Mouse (Mus musculus): ENCODE measurements around the gene Tff2. TPM values are rescaled to one million over a fixed set of nuclear protein-coding genes. Genes with fewer than 3 reads are reported as not detected.

The Tff2 gene
- polyA plus RNA-seq, 3 experiments from 2014 or later = not detected

GRCm38 (mm10) chr17:31134913-31135312 lies 9.2 kb downstream of the Tff2 start:
- no peak for ATAC-seq

DNA sequence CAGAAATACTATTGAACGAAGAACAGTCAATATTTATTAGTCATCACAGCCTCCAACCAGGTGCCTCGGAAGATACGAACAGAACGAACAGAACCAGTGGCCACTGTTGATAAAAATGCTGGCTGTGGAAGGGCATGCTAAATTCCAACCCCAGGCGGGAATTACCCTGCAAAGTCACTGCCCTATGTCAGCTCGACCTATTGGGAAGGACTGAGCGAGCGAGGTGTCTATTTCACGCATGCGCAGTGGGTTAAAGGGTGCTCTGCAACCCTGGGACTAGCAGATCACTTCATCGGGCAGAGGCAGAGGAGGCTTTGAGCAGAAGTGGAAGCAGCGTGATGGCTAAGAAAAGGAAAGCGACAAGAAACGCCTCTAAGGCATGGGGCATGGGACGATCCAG lies 10.3 kb downstream of the Tff2 start:
- no peak for ATAC-seq

DNA sequence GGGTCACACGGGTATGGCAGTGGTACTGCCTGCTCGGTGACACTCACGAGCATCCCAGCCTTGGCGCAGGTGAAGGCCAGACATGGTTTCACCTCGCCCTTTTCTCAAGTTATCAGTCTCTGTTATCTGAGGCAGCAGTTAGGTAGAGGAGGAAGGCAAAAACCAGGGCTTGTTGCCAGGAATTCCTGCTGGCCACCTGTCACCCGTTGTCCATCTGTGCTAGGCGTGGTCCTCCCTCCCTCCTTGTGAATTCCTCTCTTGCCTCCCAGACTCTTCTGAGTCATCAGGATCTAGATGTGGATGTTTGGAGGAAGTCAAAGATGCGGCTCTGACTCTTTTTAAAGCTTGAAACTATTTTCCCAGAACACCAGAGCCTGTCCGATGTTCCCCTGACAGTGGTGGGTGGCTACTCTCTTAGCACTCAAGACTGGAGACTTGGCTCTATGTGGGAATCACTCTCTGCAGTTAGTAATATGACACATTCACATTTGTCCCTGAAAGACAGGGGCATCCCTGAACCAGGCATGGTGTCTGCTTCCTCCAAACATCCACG lies 12.7 kb downstream of the Tff2 start:
- ATAC-seq = no peak

DNA sequence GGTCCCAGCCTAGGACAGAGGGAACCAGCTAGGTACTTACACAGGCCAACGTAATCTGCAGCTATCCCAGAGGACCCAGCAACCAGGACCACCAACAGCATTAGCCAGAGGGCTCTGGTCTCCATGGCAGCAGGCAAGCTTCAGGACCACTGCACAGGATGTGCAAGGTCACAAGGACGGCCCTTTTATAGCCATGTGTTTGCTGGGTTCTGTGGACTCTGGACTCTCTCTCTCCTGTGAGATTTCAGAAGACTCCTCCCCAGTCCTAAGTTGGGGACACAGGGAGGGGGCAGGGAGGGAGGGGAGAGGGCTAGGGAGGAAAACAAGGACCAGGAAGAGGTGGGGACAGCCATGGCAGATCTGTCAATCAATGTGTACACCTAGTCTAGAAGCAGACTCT lies 14.6 kb downstream of the Tff2 start, which contains the start of gene Tff3:
TSS of gene Tff3 (minus strand) at position 195 of the 400 bp plus-strand sequence.
- no peak for ATAC-seq

DNA sequence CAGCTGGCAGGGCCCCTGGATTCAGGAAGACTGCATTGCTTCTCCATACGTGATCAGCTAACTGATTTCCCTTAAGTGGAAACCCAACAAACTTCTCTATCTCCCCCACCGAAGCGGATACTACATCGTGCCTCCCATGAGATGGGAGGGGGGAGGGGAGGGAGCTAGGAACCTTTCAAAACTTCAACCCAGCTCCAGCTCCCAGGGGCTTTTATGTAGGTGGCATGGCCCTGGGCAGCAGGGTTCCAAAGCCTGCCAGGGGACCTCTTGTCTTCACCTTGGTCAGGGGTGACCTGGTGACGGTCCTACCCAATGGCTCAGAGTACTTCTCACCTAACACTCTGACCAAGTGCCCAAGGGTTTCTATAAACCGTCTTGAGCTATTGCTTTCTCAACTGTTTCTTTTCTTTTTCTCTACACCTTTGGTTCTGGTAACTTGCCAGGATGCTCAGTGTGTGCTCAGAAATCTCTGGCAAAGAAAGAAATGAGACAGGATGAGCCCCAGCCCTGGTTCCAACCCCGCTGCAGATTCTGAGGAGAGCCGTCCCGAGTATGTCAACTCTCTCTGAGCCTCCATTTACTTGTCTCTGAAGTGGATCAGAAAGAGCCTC lies 15.3 kb downstream of the Tff2 start:
- ATAC-seq = no peak

- ATAC-seq = no peak
Observed at GRCm38 (mm10) chr17:31125548-31126266, 18.4 kb downstream of the Tff2 start.

- no peak for ATAC-seq
Observed at GRCm38 (mm10) chr17:31121975-31122374, 22.1 kb downstream of the Tff2 start.

DNA sequence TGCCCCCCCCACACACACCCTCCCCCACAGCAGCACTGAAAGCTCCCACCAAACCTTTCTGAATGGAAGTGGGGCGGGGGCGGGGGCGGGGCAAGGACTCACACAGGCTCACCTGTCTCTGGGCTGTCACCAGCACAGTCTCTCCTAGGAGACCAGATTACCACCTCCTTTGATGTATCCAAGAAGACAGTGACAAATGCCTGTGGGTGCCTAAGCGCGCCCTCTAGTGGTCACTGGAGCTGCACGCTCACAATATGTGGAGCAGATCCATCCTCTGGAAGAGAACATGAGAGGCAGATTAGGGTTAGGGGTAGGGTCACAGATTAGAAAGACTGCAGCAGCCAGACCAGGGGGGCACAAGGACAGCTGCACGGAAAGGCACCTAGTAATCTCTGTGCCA lies 24.7 kb downstream of the Tff2 start:
- peak; percentile 69 for ATAC-seq

DNA sequence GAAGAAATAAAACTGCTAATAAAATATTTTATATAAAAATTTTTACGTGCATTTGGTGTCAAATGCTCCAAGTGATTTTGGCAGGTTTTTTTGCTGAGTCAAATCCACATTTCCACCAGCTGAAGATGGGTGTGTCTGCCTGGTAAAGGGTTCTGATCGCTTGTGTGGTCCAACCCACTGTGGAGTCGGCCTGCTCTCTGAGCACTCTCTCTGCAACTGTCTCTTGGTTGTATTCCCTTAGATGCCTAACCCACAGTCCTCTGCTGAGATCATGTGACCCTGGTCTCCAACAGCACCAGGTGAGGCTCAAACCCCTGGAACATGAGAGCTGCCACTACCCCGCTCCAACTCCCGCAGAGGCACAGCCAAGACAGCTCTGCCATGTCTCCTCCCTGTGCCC lies 26.1 kb downstream of the Tff2 start:
- no peak for ATAC-seq

DNA sequence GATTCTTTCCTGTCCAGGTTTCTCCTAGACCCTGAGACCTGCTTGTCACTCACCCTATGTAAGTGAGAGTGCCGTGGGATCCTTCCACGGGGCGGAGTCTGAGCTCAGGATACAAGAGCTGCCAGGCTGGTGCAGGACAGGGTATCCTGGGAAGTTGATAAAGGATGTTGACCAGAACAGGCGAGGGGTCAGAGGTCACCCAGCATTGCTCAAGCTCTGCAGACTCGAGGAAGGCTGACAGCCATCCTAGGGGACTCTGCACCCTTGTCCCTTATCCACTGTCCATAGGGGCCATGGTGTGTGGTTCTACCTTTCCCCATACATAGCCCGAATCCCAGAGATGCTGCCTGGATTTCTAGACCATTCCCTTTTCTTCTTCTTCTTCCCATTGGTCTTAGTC lies 28.0 kb downstream of the Tff2 start:
- ATAC-seq = no peak

DNA sequence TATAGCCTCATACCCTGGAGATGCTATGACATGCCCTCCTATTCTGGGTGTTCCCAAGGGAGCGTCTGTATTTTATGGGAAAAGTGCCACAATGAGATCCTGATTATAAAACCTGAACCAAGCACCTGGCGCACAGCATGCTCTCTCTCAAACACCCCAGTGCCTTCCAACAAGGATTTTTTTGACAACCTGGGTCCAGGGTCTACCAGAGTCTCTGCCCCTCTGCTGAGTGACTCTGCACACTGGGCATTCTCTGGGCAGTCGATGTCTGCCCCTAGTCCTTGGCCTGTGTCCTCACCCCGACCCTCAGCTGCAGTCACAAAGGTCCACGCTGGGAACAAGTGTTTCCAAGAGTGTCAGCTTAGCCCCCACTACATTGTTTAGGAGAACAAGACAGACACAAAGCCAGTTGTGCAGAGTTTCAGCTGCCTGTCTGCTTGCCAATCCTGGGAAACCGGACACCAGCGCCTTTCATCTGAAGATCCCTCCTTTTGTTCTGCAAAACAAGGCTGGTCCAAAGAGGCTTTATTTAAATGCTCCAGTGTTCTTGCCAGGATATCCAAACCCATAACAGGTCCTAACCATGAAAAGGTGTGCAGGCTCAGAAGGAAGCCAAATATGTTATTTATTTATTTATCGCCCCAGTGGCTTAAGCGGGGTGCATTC lies 30.8 kb downstream of the Tff2 start:
- ATAC-seq = no peak

DNA sequence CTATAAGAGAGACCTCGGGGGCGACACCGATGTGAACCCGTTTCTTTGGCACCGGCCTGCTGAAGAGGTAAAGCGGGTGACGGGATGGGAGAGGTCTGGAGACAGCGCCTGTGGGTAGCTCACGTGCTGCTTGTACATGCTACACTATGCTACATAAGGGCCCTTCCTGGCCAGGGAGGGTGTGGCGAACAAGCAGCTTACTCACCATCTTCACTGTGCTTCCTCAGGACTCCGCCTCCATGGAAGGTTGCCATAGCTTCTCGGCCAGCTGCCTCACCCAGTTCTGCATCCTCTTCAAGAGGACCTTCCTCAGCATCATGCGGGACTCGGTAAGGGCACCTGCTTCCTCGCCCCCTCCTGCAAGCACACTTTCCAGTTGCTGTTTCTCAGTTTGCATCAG lies 35.7 kb downstream of the Tff2 start:
- ATAC-seq = no peak

- no peak for ATAC-seq
Observed at GRCm38 (mm10) chr17:31103823-31104222, 40.3 kb downstream of the Tff2 start.

DNA sequence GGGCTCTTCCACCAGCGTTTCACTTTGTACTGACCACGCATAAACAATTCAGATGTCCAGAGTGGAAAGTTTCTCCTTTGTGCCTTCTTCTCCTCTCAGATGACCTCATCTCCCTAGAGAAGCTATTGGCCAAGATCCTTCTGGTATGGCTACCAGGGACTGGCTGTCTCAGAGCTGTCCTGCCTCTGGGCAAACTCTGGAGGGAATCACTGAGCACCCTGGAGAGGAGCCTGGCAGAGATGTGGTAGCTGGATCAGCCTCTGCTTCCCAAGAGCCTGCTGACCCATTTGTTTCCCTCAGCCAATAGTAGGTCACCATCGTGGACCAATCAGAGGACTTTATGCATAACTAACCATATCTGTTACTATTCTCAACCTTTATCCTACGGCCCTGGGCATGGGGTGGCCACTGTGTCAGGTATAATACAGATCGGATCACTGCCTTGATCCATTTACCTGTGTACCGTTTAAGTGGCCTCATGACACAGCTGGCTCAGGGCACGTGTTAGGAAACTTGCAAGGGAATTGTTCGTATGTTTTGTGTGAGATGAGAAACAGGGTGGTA lies 41.0 kb downstream of the Tff2 start:
- no peak for ATAC-seq

DNA sequence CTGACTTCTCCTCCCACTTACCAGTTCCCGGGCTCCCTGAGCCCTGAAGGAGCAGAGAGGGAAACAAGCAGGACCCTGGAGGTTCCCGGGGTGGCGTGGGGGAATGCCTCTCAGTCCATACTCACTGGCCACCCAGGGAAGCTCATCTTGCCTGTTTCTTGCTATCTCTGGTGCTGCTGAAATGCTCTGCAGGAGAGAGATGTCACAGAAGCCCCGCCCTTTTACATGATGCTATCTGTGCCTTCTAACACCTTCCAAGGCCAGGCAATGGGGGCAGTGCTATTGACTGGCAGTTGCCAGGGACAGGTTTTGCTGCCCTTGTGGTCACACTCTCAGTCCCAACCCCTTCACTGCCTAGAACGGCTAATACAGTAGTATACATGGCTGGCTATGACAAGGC lies 45.3 kb downstream of the Tff2 start:
- no peak for ATAC-seq

- ATAC-seq = no peak
Observed at GRCm38 (mm10) chr17:31096893-31097292, 47.2 kb downstream of the Tff2 start.

DNA sequence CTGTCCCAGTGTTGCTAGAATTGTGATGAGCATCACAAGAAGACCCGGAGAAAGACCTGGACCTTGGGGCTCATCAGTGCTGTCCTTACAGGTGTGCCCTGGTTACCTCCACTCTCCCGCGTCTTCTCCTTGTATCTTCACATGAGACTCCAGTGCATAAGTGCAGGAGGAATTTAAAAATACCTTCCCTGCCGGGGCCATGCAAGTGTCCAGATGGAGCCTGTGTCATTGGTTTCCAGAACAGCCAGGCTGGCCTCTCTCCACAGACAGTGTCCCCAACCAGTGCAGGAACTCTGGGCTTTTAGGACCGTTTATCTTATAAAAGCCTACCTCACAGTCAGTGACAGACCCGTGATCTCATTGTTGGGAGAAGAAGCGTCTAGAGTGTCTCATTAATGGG lies 48.5 kb downstream of the Tff2 start:
- no peak for ATAC-seq

GRCm38 (mm10) chr17:31094781-31095180 lies 49.3 kb downstream of the Tff2 start:
- ATAC-seq = no peak

Other genes with a start within 250 kb of the Tff2 start
- under 1 TPM in 2 of 3 experiments, not detected in 1; 0.08 to 0.18 TPM for gene Glp1r, start 242.5 kb downstream of the Tff2 start, polyA plus RNA-seq (2017; shearing (Covaris generic))
- not detected for gene Umodl1, start 189.6 kb downstream of the Tff2 start, polyA plus RNA-seq (2017; shearing (Covaris generic))
- gene Abcg1, start 86.6 kb downstream of the Tff2 start, polyA plus RNA-seq (2017; shearing (Covaris generic)) = 100 to 1,000 TPM in 1 of 3 experiments, 10 to 100 TPM in 2; 67.1 to 113 (median 95.6) TPM
- not detected for gene Tff3, start 14.6 kb downstream of the Tff2 start, polyA plus RNA-seq (2017; shearing (Covaris generic))
- gene Tff1, start 21.0 kb upstream of the Tff2 start, polyA plus RNA-seq (2017; shearing (Covaris generic)) = under 1 TPM in 1 of 3 experiments, not detected in 2; 0.70 TPM
- 1 to 10 TPM; 1.3 to 5.3 (median 4.6) TPM for gene Tmprss3, start 54.7 kb upstream of the Tff2 start, polyA plus RNA-seq (2017; shearing (Covaris generic))
- 100 to 1,000 TPM; 224 to 328 (median 255) TPM for gene Ubash3a, start 63.6 kb upstream of the Tff2 start, polyA plus RNA-seq (2017; shearing (Covaris generic))
- gene Rsph1, start 133.1 kb upstream of the Tff2 start, polyA plus RNA-seq (2017; shearing (Covaris generic)) = 1 to 10 TPM in 2 of 3 experiments, under 1 TPM in 1; 0.55 to 4.8 (median 1.3) TPM
- gene Slc37a1, start 142.5 kb upstream of the Tff2 start, polyA plus RNA-seq (2017; shearing (Covaris generic)) = 10 to 100 TPM; 19.0 to 39.4 (median 23.5) TPM
- gene Pde9a, start 241.9 kb upstream of the Tff2 start, polyA plus RNA-seq (2017; shearing (Covaris generic)) = not detected